Mouse (Mus musculus) forelimb bud, embryonic 11.5 days (tissue): ENCODE measurements around the gene Gm49318.
"Not testable (repeated sequence)": the region's sequence is repeated elsewhere in the genome, so short reads cannot be mapped to it uniquely, and the experiment has no call there.

ENCODE experiments used
- DNase-seq: peaks from one replicate; pipeline ENCODE4 v3.0.0-alpha.2; 2012; ENCODE audit warnings: low read depth, low spot score

The Gm49318 gene

GRCm38 (mm10) chr9:22070791-22071573, at the start of gene Gm49318, which contains the start of gene Zfp653:
TSS of gene Gm49318 (minus strand) at chr9:22071259.
TSS of gene Zfp653 (minus strand) at chr9:22071376.
- DNase-seq: peak; percentile 96

GRCm38 (mm10) chr9:22119543-22119942, 48.5 kb upstream of the Gm49318 start:
- DNase-seq: no peak

- DNase-seq: peak; percentile 68
Observed at GRCm38 (mm10) chr9:22117754-22118456, 46.8 kb upstream of the Gm49318 start.

GRCm38 (mm10) chr9:22116740-22117426, 45.8 kb upstream of the Gm49318 start, which contains the start of gene Elof1:
TSS of gene Elof1 (minus strand) at chr9:22117172.
- DNase-seq: peak; percentile 98

GRCm38 (mm10) chr9:22116086-22116485, 45.0 kb upstream of the Gm49318 start:
- DNase-seq: no peak

- DNase-seq: no peak
Observed at GRCm38 (mm10) chr9:22115635-22116034, 44.6 kb upstream of the Gm49318 start.

- no peak for DNase-seq
Observed at GRCm38 (mm10) chr9:22108194-22108593, 37.1 kb upstream of the Gm49318 start.

GRCm38 (mm10) chr9:22099922-22100321, 28.9 kb upstream of the Gm49318 start:
- no peak for DNase-seq

- no peak for DNase-seq
Observed at GRCm38 (mm10) chr9:22098993-22099696, 28.1 kb upstream of the Gm49318 start, which contains the start of gene Cnn1. TSS of gene Cnn1 (plus strand) at chr9:22099216.

- peak; percentile 65 for DNase-seq
Observed at GRCm38 (mm10) chr9:22095854-22096307, 24.8 kb upstream of the Gm49318 start.

GRCm38 (mm10) chr9:22092746-22093145, 21.7 kb upstream of the Gm49318 start:
- DNase-seq: no peak

- DNase-seq: no peak
Observed at GRCm38 (mm10) chr9:22089986-22090385, 18.9 kb upstream of the Gm49318 start.

- DNase-seq: no peak
Observed at GRCm38 (mm10) chr9:22089281-22089680, 18.2 kb upstream of the Gm49318 start.

- no peak for DNase-seq
Observed at GRCm38 (mm10) chr9:22087034-22087618, 16.1 kb upstream of the Gm49318 start.

- no peak for DNase-seq
Observed at GRCm38 (mm10) chr9:22086012-22086411, 15.0 kb upstream of the Gm49318 start.

- DNase-seq: peak; percentile 97
Observed at GRCm38 (mm10) chr9:22085022-22085834, 14.2 kb upstream of the Gm49318 start, which contains the start of gene Ecsit. TSS of gene Ecsit (minus strand) at chr9:22085438.

- DNase-seq: no peak
Observed at GRCm38 (mm10) chr9:22084667-22085021, 13.6 kb upstream of the Gm49318 start.

GRCm38 (mm10) chr9:22076223-22076622, 5.2 kb upstream of the Gm49318 start:
- DNase-seq: no peak

GRCm38 (mm10) chr9:22075778-22076177, 4.7 kb upstream of the Gm49318 start:
- DNase-seq: not testable (repeated sequence)

GRCm38 (mm10) chr9:22072276-22072675, 1.2 kb upstream of the Gm49318 start:
- DNase-seq: no peak
